Mouse (Mus musculus) liver, embryonic 12.5 days (tissue): ENCODE data around the gene Ptger4. TPM values are rescaled to one million over a fixed set of nuclear protein-coding genes. Genes with fewer than 3 reads are reported as not detected.

ENCODE experiments used
- ATAC-seq: fragments of 200-750 bp; cut with Nextera tagmentation; 2 replicates; pipeline ENCODE4 v1.8.0; 2017; ENCODE audit warnings: moderate number of reproducible peaks, mild to moderate bottlenecking, moderate library complexity
- H3K27ac ChIP-seq: fragments of 300-500 bp; sonication (generic); 2 replicates; pipeline ENCODE4 v1.5.1; 2016; ENCODE audit warnings: mild to moderate bottlenecking
- H3K27me3 ChIP-seq: fragments of 300-500 bp; sonication (generic); replicated peaks from 2 replicates; pipeline ENCODE4 v1.6.1; 2016; ENCODE audit warnings: mild to moderate bottlenecking, moderate library complexity
- H3K36me3 ChIP-seq: fragments of 300-500 bp; sonication (generic); 2 replicates; pipeline ENCODE4 v1.6.1; 2016; ENCODE audit warnings: mild to moderate bottlenecking, moderate library complexity
- H3K4me1 ChIP-seq: fragments of 300-500 bp; sonication (generic); 2 replicates; pipeline ENCODE4 v1.6.1; 2016
- H3K4me2 ChIP-seq: fragments of 300-500 bp; sonication (generic); 2 replicates; pipeline ENCODE4 v1.6.1; 2016; ENCODE audit warnings: mild to moderate bottlenecking, moderate library complexity
- H3K4me3 ChIP-seq: fragments of 300-500 bp; sonication (generic); 2 replicates; pipeline ENCODE4 v1.5.1; 2016; ENCODE audit warnings: mild to moderate bottlenecking, moderate library complexity
- H3K9ac ChIP-seq: fragments of 300-500 bp; sonication (generic); 2 replicates; pipeline ENCODE4 v1.6.1; 2016; ENCODE audit warnings: mild to moderate bottlenecking, moderate library complexity
- H3K9me3 ChIP-seq: fragments of 300-500 bp; sonication (generic); replicated peaks from 2 replicates; pipeline ENCODE4 v1.6.1; 2016; ENCODE audit warnings: mild to moderate bottlenecking, moderate library complexity
- WGBS: fragments of 180-500 bp; shearing (Covaris S2); methylation state at CpG from one replicate; pipeline ENCODE4 v1.1.7; 2016; ENCODE audit not compliant: insufficient replicate concordance; 5-methylcytosine and 5-hydroxymethylcytosine counted together
- polyA plus RNA-seq: library from polyadenylated mRNA; unstranded; fragments of >200 nt; fragmentation: Nextera tagmentation; extraction: Ambion mirVana; gene quantifications from 2 replicates; pipeline ENCODE4 v1.2.1, GENCODE M21; 2016

Gene Ptger4
- polyA plus RNA-seq, 1 experiment from 2014 or later = 2.6 TPM

DNA sequence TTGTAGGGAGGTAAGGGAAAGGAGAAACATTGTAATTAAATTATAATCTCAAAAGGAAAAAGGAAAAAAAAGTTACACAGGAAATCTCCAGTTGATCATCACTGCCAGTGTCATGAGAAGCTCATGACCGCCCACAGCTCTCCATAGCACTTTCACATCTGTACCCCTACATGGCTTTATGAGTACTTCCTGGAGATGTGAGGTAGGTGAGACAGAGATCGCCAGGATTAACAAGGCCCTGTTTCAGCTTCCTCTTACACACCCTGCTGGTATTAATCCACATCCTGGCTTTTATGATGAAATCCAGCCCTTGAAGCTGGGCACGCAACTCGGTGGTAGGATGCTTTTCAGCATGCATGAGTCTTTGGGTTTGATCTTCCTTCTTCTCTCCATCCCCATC lies 6.2 kb upstream of the Ptger4 start:
- Histone ChIP-seq H3K27ac (no peak overlapping the region), H3K9me3 (no peaks in the 10 kb centered on the region), H3K27me3 (peaks cover 10% of the 10 kb centered on the region), H3K4me2 (no peak overlapping the region), H3K4me3 (no peak overlapping the region), H3K36me3 (no peaks in the 10 kb centered on the region), H3K4me1 (no peaks in the 10 kb centered on the region), H3K9ac (no peak overlapping the region)
- WGBS = 65% methylated on average over 4 of the region's 4 CpGs
- no peak for ATAC-seq

DNA sequence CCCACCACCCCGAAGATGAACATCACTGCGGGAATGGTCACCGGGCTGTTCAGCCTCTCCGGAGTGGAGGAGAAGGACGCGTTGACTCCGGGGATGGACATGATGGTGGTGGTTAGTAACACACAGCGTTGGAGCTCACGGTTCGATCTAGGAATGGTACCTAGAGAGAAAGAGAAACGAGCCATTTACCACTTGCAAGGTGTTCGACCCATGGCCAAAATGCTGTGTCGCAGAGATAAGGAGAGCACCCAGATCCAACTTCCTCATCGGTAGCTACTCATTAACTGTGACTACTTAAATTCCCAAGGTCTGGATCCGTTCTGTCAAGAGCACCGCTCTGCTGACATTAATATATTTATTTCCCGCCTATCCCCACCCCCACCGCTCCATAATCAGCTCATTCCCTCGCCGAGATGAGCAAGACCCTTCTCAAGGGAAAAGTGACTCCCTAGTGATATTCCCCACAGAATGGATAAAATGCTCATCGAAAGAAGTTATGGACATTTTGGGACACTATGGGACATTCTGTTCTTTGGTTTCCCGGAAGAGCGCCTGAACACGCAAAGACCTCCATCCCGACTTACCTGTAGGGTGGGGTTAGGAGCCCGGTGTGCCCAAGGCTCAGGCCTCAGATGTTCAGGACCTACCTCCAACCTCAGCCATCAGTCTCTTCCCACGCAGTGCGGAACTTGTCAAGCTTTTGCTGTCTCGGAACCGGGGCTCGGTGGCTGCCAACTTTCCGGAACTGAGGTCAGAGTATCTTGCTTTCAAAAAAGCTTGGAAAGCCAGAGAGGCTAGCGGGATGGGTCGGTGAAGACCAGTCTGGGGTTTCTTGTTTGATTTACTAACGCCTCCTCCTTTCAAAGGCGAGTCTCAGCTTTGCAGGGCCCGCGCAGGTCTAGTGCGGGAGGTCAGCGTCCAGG lies 690 bp downstream of the Ptger4 start:
- Histone ChIP-seq H3K4me2 (peak overlapping the region; percentile 100), H3K27ac (0 out of 2 replicates have a peak overlapping the region, but pooled peaks have one; percentile 30), H3K4me1 (peaks cover 65% of the 10 kb centered on the region), H3K9ac (peak overlapping the region; percentile 78), H3K27me3 (peaks cover 43% of the 10 kb centered on the region), H3K4me3 (peak overlapping the region; percentile 72), H3K9me3 (no peaks in the 10 kb centered on the region), H3K36me3 (no peaks in the 10 kb centered on the region)
- 4% methylated on average over 40 of the region's 40 CpGs for WGBS
- ATAC-seq = 0 out of 2 replicates have a peak, but pooled peaks have one; percentile 9

DNA sequence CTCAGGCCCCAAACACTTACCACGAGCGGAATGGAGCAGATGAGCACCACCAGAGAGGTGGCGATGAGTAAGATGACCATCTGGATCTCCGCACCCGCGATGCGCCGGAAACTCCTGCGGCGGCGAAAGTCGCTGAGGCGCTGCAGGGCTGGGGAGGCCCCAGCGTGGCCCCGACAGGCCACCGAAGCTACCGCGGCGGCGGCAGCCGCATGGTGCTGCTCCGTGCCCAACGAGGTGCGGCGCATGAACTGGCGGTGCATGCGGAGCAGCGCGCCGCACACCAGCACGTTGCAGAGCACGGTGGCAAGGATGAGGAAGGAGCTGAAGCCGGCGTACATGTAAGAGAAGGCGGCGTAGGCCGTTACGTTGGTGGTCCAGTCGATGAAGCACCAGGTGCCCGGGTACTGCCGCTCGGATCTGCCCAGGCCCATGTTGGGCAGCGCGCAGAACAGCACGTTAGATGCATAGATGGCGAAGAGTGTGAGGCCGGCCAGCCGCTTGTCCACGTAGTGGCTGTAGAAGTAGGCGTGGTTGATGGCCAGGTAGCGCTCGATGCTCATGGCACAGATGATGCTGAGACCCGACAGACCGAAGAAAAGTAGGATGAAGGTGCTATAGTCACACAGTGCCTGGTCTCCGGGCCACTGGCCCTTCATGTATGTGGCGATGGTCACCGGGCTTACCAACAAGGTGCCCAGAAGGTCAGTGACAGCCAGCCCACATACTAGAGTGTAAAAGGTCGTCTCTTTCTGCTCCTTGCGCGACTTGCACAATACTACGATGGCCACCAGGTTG lies 1.5 kb downstream of the Ptger4 start:
- H3K9me3 ChIP-seq = no peaks in the 10 kb centered on the region
- H3K27me3 ChIP-seq = peaks cover 43% of the 10 kb centered on the region
- ATAC-seq = peak; percentile 35
- peak overlapping the region; percentile 100 for H3K4me2 ChIP-seq
- peak overlapping the region; percentile 78 for H3K9ac ChIP-seq
- WGBS = 2% methylated on average over 61 of the region's 61 CpGs
- H3K36me3 ChIP-seq = no peaks in the 10 kb centered on the region
- H3K4me3 ChIP-seq = peak overlapping the region; percentile 72
- peaks cover 73% of the 10 kb centered on the region for H3K4me1 ChIP-seq
- H3K27ac ChIP-seq = peak overlapping the region; percentile 62; the same call in 1 of the 2 replicates

DNA sequence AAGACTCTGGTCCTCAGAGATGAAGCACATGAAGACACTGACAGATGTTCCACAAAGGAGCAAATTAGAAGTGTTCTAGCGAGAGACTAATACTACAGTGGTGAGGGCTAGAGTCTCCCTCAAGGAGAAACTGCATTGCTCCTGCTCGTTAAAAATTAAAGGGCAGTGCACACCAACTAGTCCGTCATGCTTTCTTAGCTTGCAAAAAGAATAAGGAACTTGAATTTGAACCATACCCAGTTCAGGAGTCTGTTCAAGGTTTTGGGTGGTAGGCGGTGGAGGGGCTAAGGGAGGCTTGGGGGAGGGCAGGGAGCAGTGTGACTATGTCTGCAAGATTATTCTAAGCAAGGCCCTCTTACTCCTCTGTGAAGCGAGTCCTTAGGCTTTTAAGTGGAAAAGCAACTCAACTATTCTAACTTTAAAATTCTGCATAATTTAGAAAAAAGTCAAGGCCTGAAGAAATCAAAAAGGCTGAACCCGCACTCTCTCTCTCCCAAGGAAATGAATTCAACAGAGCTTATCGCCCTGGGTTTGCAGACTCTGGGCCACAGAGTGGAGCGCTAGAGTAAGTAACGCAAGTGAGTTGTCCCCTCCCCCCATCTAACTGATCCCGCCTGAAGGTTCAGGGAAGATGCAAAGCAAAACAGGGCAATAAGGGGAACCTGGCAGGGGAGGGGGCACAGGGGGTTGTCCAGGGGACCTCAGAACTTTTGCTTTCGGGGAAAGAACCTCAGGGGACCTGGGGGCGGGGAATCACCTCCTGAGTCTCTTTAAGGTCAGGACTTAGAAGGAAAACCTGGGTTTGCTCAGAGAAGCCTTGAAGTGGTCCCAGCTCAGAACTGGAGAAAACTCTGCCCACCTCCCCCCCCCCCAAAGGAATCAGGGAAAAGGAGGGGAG lies 2.4 kb downstream of the Ptger4 start:
- Histone ChIP-seq H3K9me3 (no peaks in the 10 kb centered on the region), H3K4me1 (peaks cover 75% of the 10 kb centered on the region), H3K36me3 (no peaks in the 10 kb centered on the region), H3K27ac (peak overlapping the region; percentile 62; the same call in 1 of the 2 replicates), H3K9ac (peak overlapping the region; percentile 78), H3K4me2 (peak overlapping the region; percentile 100), H3K4me3 (peak overlapping the region; percentile 72), H3K27me3 (peaks cover 43% of the 10 kb centered on the region)
- peak; percentile 47; the same call in 1 of the 2 replicates for ATAC-seq
- WGBS = 16% methylated on average over 12 of the region's 12 CpGs

DNA sequence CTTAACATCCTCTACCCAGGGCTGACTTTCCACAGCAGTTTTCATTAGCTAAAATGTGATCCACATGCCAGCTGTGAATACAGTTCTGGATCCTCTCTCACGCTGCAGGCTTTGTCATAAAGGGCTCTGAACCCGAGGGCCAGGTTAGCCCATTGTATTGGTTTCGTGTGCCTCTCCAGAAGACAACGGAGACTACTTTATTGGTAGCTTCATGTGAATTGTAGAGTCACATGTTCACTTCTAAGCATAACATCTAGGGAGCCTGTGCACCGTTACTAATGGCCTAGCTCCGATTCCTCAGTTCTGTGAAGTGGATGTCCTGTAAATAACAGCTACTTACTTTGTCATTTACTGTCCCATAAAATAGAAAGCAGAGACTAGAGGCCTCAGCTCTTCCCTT lies 3.6 kb downstream of the Ptger4 start:
- H3K4me2 ChIP-seq = peak overlapping the region; percentile 100
- peaks cover 35% of the 10 kb centered on the region for H3K27me3 ChIP-seq
- H3K9ac ChIP-seq = no peak overlapping the region; the same call in 1 of the 2 replicates
- H3K36me3 ChIP-seq = no peaks in the 10 kb centered on the region
- H3K9me3 ChIP-seq = no peaks in the 10 kb centered on the region
- peaks cover 86% of the 10 kb centered on the region for H3K4me1 ChIP-seq
- ATAC-seq = no peak
- 53% methylated on average over 6 of the region's 6 CpGs for WGBS
- peak overlapping the region; percentile 21 for H3K4me3 ChIP-seq
- H3K27ac ChIP-seq = peak overlapping the region; percentile 72

DNA sequence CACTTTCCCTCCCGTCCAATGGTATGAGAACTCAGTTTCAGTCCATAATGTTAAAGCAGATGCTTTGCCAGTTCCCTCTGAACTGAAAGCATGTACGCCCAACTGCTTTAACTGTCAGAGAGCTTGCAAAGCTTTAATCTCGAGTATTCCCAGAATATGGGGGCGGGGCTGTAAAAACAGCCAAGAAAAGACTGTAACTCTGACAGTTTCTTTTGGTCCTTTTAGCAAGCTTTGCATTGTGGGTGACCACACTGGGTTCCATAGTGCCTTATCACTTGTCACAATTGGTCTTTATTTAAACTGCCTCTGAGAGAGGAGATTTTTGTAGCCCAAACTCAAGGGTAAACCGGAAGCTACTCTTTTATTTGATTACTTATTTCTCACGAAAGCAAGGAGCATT lies 4.1 kb downstream of the Ptger4 start:
- ATAC-seq = no peak
- Histone ChIP-seq H3K9me3 (no peaks in the 10 kb centered on the region), H3K27me3 (peaks cover 30% of the 10 kb centered on the region), H3K27ac (peak overlapping the region; percentile 72), H3K4me1 (peaks cover 91% of the 10 kb centered on the region), H3K9ac (peak overlapping the region; percentile 32; the same call in 1 of the 2 replicates), H3K36me3 (no peaks in the 10 kb centered on the region), H3K4me2 (peak overlapping the region; percentile 100), H3K4me3 (peak overlapping the region; percentile 21)
- WGBS = 21% methylated on average over 6 of the region's 6 CpGs

DNA sequence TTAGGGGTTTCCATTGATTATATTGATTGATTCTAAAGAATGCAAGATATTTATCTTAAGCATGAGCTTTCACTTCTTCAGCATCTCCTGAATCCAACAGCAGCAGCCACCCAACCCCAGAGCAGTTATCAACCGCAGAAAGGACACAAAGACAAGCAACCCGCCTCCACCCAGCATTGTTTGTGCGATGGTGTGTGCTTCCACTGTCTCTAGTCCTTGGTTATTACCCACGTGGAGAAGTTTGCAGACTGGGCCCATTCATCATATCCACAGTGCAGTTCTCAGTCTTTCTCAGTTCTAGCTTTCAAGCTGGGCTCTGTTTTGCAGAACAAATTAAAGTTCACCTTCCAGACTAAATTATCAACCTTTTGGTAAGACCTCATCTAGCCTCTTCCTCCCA lies 4.6 kb downstream of the Ptger4 start:
- 23% methylated on average over 4 of the region's 4 CpGs for WGBS
- H3K4me1 ChIP-seq = peaks cover 86% of the 10 kb centered on the region
- peak overlapping the region; percentile 58 for H3K27ac ChIP-seq
- H3K9me3 ChIP-seq = no peaks in the 10 kb centered on the region
- H3K36me3 ChIP-seq = peaks cover 3% of the 10 kb centered on the region; the same call in 1 of the 2 replicates
- no peak for ATAC-seq
- H3K9ac ChIP-seq = peak overlapping the region; percentile 32; the same call in 1 of the 2 replicates
- peak overlapping the region; percentile 21 for H3K4me3 ChIP-seq
- peaks cover 25% of the 10 kb centered on the region for H3K27me3 ChIP-seq
- peak overlapping the region; percentile 100 for H3K4me2 ChIP-seq

DNA sequence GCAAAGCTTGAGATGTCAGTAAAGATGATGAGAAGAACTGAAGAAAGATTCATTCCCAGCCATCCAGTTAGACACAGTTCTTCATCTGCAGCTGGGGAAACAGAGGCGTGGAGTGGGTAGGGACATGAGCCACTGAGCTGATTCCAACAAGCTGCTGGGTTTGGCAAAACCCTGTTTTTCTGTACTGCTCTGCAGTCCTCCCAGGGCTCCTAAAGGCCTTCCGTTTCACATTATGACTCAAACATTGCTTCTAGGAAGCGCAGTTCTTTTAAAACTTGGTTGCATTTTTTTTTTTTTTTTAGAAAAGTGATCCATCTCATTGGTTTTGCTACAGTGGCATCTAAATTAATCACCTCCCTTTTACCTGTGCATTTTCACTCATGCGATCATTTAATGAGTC lies 5.4 kb downstream of the Ptger4 start:
- Histone ChIP-seq H3K27ac (no peak overlapping the region), H3K27me3 (peaks cover 18% of the 10 kb centered on the region), H3K9me3 (no peaks in the 10 kb centered on the region), H3K9ac (no peak overlapping the region), H3K4me2 (no peak overlapping the region), H3K4me3 (no peak overlapping the region), H3K4me1 (peaks cover 78% of the 10 kb centered on the region), H3K36me3 (peaks cover 3% of the 10 kb centered on the region; the same call in 1 of the 2 replicates)
- no peak for ATAC-seq
- WGBS = 80% methylated on average over 4 of the region's 4 CpGs

DNA sequence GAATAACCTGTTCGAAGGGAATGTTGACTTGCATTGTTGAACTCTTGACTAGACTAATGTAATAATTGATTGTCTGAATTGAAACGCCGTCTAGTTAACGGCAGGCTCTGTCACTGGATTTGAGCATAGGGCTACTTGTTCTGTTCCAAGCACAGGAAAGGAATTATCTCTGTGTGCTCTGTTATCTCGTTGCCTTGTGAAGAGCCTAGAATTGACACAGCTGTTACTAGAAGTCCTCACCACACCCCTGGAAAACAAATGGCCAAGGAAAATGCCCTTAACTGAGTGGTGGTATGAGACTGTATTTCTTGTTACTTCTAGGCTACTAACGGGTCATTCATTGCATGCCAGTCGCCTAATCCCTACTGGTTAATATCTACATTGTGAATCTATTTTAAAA lies 5.9 kb downstream of the Ptger4 start:
- peaks cover 74% of the 10 kb centered on the region for H3K4me1 ChIP-seq
- WGBS = 42% methylated on average over 7 of the region's 7 CpGs

DNA sequence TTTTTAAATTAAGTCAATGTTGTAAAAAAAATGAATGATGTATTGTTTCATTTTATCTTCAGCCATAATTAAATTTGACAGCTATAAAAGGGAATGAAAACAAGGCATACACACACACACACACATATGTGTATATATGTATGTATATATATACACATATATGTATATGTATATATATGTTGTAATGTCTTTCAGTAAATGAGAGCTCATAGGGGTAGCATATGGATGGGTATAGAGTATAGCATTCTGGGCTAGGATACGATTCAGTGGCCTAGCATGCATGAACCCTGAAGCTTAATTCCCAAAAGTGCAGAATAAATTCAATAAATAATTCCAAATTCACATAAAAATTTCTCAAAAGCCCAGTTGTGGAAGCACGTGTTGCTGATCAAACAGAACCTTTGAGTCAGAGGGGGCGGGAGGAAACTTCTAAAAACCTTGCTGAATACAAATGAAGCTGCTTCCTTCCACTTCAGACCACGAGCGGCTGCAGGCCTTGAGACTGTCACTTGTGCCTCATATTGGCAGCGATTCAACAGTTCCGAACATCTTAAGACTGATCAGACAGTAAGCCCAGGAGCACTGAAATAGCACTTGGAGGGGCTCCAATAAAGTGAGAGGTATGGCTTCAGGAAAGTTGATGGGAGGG lies 6.9 kb downstream of the Ptger4 start:
- H3K4me2 ChIP-seq = no peak overlapping the region
- ATAC-seq = no peak

More for the DNA sequence above, 5.9 kb downstream of the Ptger4 start:
- Histone ChIP-seq H3K36me3 (peaks cover 3% of the 10 kb centered on the region), H3K4me2 (no peak overlapping the region), H3K27me3 (peaks cover 14% of the 10 kb centered on the region), H3K4me3 (no peak overlapping the region), H3K27ac (no peak overlapping the region), H3K9ac (no peak overlapping the region), H3K9me3 (no peaks in the 10 kb centered on the region)
- ATAC-seq = no peak

More for the DNA sequence above, 6.9 kb downstream of the Ptger4 start:
- Histone ChIP-seq H3K9me3 (no peaks in the 10 kb centered on the region), H3K27ac (no peak overlapping the region), H3K4me1 (peaks cover 64% of the 10 kb centered on the region), H3K27me3 (peaks cover 4% of the 10 kb centered on the region), H3K9ac (no peak overlapping the region), H3K4me3 (no peak overlapping the region), H3K36me3 (peaks cover 3% of the 10 kb centered on the region)
- WGBS = 49% methylated on average over 7 of the region's 7 CpGs
